Mouse (Mus musculus): Measurements from ENCODE around the gene Gabrr3.
A peak's percentile ranks its signal among the peaks of the same experiment; 100 is the strongest.

The Gabrr3 gene

GRCm38 (mm10) chr16:59471637-59472278 is 64.6 kb downstream of the Gabrr3 start, which contains the start of gene Riox2:
TSS of gene Riox2 (plus strand) at chr16:59471775.
- peak; percentile 90 for DNase-seq

DNA sequence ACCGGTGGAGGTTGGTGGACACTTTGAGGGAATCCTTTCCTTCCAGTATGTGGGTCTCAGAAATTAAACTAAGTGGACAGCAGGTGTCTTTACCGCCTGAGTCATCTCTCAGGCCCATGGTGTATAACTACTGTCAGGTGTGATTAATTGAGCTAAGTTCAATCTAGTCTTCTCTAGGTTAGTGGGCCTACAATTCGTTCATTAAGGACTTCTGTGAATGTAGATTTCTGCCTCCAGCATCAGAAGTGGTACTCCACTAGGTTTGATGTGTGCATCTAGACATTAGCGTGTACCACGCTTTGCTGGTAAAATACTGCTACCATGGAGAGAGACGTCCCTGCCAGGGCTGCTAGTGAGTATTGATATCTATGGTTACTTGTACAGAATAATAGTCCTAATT is 65.4 kb downstream of the Gabrr3 start:
- DNase-seq, result no peak

DNA sequence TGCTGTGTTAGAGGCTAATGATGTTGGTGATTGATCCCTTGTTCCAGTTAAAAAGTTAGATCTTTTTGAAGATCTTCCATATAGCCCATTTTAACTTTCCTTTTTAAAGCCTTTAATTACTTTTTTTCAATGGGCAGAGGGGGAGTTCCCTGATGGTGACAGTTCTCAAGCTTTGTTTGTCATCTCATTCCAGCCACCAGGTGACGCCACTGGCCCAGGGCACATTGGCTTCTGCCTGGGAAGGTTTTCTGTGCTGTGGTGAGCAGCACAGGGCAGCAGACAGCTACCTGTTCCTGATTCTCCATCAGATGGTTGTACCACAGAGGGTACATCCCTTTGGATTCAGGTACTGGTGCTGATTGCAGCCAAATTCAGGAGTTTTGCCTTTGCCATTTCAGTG is 67.7 kb downstream of the Gabrr3 start:
- peak; percentile 85 for DNase-seq

DNA sequence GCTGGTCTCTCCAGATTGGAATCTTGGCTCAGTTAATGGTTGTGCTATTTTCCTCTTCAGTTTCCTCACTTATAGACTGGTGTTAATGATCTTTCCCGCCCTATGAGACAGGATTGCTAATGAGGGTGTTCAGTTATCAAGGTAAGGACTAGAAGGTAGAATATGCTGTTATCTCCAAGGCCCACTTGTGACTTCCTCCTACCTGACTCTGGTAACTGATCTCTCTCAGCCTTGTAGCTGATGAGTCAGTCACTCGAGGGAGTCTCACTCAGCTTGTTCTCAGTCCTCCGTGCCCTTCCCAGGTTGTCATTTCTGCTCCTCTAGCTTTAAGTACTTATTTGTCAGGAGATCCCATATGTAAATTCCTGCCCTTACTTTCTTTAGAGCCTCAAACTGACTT is 70.8 kb downstream of the Gabrr3 start:
- no peak for DNase-seq

GRCm38 (mm10) chr16:59487239-59487638 is 80.1 kb downstream of the Gabrr3 start:
- DNase-seq, result no peak

- DNase-seq, result no peak
These were observed 80.9 kb downstream of the Gabrr3 start for GRCm38 (mm10) chr16:59487975-59488548.

- peak; percentile 37 for DNase-seq
These were observed 86.1 kb downstream of the Gabrr3 start for GRCm38 (mm10) chr16:59493199-59493598.

GRCm38 (mm10) chr16:59497947-59498346 is 90.8 kb downstream of the Gabrr3 start:
- DNase-seq, result peak; percentile 21

- DNase-seq, result no peak
These were observed 92.0 kb downstream of the Gabrr3 start for GRCm38 (mm10) chr16:59499180-59499579.

DNA sequence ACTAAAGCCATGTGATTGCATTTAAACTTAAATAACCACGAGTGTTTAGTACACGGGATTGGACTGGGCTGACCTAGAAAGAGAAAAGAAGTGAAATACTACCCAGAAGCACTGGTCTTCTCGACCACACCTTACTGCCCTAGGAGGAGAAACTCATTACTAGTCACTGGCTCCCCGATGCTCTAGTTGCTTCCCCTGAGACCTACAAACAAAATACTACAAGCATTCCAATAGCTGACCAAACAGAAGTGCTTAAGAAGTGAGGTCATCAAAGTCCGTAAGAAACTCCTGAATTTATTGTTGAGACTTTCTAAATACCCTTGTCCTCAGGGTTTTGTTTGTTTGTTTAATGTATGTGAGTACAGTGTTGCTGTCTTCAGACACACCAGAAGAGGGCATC is 102.7 kb downstream of the Gabrr3 start:
- no peak for DNase-seq
